Mouse (Mus musculus) 3T3-L1 (cell line): Measurements from ENCODE around the gene Ints11.

ENCODE experiments used
- DNase-seq: peaks from one replicate; pipeline ENCODE4 v3.0.0-alpha.2; 2015; ENCODE audit warnings: low read depth, low spot score

The Ints11 gene

DNA sequence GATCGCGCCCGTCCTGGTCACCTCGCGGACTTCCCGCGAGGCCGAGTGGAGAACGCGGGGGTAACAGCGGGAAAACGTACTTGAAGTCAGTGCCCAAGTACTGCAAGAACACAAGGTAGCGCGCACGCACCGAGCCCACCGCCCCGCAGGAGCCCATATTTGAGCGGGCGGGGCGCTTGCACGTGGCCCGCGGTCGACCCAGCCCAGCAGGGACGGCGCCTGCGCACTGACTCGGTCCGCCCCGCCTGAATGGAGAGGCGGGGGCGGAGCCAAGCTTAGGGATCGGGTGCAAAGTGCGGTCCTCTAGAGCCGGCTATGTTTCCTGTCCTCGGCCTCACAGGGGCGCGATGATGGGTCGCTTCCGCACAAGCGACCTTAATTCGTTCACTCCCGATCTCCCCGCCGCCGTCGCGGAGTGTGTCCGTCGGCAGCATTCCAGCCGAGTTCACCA is 22.2 kb downstream of the Ints11 start, which contains the start of the genes Pusl1 and Acap3:
Gene Pusl1, minus strand, starts transcription at position 231 of the 451 bp plus-strand sequence.
Gene Acap3, plus strand, starts transcription at position 272 of the 451 bp plus-strand sequence.
- DNase-seq: peak; percentile 87

DNA sequence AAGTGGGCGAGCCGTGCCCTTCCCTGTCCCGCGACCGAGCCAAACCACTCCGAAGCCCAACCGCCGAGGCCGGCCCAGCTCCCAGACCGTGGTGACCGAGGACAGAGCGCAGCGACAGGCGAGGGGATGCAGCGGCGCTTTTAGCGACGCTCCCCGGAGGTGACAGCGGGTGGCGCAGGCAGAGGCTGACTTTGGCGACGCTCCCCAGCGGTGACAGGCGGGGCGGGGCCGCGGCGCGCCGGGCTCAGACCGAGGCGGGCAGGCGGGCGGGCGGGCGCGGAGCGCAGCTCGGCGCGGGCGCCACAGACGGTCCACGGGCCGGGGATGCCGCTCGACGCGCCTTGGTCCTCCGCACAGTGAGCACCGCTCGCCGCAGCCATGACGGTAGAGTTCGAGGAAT is 22.7 kb downstream of the Ints11 start:
- peak; percentile 62 for DNase-seq

DNA sequence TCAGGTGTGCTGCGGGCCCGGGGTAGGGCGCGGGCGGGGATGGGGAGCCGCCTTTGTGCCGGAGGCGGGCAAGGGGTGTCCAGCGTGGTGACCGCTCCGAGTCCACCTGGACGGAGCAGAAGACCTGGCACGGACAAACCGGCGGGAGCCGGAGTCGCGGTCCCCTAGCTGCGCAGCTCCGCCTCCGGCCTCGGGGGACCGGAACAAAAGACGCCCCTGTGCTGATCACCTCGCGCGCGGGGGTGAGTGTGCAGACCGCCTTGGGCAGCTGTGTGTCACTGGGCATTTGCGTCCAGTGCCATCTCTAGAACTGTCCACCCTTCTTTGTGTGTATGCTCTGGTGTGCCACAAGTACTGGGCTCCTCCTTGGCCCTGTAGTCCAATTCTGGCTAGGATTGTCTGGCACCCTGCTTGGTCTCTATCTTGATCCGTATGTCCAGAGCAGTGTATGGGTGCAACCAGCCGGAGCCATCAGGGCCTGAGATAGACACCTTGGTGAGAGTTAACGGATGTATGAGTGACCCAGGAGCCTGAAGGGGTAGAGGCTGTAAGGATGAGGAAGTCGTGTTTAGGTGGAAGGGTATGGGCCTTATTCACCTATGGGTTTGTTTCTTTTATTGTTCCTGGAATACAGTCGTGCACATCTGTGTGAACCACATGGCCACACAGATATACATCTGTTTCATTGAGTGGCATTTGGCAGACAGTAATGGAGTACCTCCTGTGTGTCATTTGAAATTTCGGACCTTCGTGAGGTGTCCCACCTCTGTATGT is 23.3 kb downstream of the Ints11 start:
- peak; percentile 50 for DNase-seq

DNA sequence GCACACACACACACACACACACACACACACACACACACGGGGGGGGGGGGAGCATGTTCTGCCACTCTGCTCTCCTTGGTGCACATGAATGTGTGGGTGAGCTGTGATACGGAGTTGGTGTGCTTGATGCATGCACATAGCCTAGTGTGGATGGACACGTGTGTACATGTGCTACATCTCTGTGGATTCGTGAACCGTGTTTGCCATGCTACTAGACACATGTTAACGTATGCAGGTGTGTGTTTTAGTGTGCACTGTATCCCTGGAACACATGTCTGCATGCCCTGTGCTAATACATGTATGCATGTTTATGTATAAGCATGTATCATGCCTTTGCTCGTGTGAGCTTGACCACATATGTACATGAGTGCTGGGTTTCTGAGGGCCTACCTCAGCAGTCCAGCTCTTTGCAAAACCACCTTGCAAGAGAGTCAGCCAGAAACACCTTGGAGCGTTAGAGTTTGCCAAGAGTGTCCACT is 23.9 kb downstream of the Ints11 start:
- DNase-seq: peak; percentile 16

DNA sequence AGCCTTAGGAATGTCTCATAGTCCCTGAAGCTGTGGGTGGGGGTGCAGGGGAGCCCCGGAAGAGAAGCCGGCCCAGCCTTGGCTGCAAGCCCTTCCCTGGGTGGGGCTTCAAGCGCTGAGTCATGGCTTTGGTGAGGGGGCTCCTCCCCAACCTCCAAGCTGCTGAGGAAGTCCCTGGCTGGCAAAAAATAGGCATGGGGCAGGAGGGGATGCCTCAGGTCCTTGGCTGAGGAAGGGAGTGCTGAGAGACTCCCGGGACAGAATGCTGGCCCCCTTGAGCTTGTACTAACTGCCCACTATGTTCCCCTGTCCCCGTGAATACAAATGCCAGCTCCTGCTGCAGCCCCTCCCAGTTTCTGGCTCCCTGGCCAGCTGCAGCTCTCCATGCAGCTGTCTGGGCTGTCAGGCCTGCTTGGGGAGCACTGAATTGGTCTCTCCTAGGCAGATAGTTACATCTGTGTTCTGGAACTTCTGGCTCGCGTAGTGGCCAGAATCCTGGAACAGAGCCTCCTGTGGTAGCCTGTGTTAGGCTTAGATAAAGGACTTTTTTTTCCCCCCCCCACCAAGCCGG is 25.1 kb downstream of the Ints11 start:
- peak; percentile 81 for DNase-seq

DNA sequence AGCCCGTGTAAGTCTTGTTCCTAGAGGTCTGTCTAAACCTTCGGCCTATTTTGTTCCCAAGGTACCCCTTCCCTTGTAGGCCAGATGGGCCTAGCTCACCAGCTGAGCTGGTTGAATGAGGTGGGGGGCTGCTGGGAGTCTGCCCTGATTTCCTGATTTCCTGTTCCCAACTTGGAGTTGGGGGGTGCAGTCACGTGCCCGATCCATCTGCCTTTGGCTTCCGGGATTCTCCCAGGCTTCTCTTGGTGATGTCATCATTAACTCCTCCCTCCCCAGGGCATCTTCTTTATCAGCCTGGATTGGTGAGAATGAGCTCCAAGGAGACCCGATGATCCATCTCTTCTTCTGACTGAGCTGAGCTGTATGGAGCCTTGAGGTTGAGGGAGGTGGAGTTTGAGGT is 25.9 kb downstream of the Ints11 start:
- peak; percentile 54 for DNase-seq

DNA sequence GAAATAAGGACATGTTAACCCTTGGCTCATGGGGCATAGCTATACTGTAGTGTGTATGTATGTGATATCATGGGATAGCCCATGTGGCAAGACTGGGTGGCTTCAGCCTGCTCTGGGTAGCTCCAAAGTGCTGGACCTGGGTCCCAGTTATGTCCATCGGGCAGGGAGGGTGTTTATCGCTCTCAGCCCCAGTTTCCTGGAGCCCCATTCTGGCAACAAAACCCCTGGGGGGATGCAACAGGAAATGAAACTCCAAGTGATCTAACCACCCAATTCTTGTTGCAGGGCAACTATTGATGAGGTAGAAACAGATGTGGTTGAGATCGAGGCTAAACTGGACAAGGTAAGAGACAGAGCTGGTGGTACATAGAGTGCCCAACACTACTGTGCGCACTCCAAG is 26.5 kb downstream of the Ints11 start:
- no peak for DNase-seq

DNA sequence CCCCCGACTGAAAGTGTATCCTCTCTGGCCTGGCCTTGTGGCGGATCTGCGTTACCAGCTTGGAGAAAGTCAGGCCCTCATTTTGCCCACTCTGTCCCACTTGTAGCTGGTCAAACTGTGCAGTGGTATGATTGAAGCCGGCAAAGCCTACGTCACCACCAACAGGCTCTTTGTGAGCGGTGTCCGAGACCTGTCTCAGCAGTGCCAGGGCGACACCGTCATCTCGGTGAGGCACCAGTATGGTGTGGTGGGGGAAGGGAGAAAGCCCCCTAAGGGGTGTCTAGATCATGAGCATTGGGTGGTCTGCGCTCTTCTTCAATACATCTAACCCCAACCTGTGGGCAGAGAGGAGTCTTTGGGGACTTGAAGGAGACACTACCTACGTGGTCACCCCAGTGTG is 27.1 kb downstream of the Ints11 start:
- DNase-seq: no peak

DNA sequence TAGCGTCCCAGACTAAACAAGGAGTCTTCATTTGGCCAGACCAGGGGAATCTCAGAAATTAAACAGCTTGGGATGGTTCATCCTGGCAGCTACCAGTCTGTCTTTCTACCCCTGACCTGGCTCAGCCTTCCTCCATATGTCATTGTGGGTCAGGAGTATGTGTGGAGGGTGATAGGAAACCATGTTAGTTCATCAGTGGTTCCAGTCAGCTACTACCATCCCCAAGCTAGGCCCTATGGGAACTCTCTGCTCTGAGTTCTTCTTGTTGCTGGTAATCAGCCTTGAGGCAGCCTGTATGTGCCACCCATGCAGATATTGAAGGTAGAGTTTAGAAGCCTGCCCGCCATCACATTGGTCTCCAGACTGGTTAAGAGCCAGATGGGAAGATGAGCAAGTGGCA is 29.0 kb downstream of the Ints11 start:
- peak; percentile 10 for DNase-seq

DNA sequence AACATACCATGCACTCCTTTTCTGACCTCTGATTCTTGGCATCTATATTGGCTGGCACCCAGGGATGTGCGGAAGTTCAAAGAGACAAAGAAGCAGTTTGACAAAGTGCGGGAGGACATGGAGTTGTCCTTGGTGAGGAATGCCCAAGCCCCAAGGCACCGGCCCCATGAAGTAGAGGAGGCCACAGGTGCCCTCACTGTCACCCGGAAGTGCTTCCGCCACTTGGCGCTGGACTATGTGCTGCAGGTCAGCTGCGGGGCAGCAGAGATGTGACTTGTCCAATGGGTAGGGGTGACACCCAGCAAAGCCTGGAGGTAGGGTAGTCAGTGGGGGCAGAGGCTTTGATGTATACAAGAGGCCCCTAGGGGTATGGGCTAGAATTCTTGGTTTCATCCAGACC is 30.0 kb downstream of the Ints11 start:
- no peak for DNase-seq

DNA sequence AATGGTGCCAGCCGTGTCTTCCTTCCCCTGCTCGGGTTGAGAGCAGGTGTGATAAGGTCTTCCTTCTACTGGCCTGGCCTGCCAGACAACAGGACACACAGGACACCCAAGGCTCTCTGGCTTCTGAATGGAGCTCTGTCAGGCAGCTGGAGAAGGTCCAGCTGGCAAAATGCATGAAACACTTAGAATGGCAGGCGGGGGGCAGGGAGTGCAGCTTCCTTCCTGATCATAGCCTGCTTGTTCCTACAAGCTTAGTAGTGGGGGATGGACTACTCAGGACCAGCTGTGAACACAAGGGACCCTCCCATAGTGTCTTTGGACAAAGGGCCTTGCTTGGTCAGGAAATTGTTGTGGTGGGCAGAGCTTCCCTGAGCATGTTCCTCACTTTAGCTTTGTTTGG is 31.9 kb downstream of the Ints11 start:
- no peak for DNase-seq

DNA sequence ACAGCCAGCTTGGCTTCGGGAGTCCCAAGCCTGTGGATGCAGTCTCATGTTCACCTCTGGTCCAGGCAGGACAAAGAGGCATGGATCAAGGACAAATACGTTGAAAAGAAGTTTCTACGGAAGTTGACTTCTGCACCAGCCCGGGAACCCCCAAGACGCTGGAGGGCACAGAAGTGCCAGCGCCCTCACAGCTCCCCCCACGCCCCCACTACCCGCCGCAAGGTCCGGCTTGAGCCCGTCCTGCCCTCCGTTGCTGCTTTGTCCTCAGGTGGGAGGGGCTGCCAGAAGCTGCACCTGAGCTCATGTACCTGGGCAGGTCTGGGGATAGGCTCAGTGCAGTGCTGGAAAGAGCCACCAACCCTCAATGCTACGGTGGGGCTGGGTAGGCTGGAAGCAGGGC is 33.9 kb downstream of the Ints11 start:
- no peak for DNase-seq

DNA sequence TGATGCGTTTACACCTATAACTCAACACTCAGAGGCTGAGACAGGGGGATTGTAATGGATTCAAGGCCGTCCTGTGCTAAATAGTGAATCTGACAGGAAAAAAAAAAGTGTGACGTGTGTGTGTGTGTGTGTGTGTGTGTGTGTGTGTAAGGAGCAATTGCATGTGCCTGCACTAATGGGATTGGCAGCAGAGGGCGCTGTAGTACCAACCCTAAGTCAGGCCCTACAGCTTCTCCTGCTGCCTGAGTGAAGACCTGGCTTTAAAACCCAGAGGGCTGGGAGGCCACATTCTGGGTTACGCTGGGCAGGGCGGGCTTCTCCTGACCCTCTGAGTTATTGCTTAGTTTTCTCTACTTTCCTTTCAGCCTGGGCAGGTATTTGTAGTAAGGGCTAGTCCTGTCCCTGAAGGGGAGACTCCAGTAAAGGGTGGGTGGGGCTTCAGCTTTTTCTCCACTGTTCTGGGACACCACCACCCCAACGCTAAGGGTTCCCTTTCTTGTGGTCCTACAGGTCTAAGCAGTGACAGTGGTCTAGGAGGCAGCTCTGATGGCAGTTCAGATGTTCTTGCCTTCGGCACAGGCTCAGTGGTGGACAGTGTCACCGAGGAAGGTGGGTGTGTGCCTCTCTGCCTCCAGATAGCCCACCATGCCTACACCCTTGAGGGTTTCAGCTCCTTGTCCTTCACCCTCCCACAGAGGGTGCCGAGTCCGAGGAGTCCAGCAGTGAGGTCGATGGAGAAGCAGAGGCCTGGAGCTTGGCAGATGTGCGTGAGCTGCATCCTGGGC is 35.2 kb downstream of the Ints11 start:
- peak; percentile 49 for DNase-seq

DNA sequence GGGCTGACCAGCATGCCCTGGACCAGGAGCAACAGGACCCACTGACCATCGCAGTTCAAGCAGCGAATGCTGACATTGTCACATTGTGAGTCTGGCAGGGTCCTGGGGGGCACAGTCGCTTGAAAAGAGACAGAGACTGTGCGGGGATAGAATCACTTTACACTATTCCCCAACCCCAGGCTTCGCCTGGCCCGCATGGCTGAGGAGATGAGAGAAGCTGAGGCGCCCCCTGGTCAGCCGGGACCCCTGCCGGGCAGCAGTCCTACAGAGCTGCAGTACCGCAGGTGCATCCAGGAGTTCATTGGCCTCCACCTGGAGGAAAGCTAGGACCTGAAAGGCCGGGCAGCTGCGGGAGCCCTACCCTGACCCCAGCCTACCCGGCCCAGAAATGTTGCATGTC is 36.3 kb downstream of the Ints11 start:
- DNase-seq: no peak

DNA sequence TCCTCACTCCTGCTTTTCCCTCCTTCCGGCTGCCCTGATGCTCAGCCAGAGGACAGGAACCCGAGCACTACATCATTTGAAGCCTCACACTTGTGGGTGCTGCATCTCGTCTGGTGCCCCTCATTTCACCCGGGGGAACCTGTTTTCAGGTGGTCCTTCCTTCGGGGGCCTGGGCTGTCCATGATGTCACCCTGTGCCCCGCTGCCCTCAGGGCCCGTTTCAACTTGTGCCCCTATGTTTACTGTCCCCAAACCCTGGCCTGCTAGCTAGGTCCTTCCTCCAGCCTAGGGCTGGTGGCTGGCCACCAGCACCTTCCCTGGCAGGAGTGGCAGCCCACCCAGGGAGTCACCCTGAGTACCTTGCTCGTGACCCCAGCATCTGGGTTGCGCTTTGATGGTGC is 36.8 kb downstream of the Ints11 start:
- no peak for DNase-seq

DNA sequence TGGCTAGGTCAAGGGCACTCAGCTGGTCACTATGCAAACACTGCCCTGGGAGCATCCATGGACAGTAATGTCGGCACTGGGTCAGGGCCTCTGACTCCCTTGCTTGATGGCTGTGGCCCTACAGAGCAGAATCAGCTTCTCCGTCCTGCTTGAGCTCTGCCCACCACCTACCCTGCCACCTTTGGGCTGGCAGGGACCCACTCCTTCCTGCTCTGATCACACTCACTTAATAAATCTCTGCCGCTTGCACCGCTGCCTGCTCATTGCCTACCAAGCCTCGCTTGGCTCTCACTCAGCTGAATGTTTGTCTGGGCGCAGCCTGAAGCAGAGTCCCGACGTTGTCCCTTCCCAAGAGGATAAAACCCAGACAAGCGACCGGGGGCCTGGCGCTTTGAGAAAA is 37.7 kb downstream of the Ints11 start:
- DNase-seq: no peak

DNA sequence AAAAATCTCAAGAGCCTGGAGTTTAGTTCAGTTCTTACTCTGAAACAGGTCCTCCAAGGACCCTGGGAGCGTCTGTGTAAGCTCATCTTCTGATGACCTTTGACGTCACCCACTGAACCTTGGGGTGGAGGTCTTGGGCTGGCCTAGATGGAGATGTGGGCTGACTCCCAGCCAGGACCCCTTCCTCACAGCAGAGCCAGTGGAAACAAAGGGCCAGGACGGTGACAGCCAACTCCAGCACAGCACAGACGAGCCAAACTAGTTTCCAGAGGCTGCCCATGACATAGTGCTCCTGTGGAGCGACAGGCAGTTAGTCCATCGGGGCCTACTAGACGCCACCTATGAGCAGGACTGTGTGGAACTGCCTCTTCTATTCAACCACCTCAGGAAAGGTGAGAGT is 38.9 kb downstream of the Ints11 start:
- no peak for DNase-seq

DNA sequence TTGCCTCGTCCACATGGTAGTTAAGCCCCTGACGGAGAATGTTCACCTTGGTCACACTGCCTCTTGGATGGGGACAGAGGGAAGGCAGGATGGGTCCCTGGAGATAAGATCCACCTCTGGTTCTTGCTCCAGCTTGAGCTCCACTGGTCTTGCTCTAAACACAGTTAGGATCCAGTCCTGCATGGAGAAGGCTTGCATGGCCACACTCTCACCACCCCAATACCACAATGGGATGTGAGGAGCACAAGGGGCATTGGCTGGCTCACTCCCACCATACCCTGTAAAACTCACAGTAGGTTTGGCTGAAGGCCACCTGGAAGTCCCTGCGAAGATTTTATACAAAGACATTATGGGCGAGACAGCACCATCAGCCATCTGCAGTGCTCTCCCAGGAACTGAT is 39.4 kb downstream of the Ints11 start:
- no peak for DNase-seq

DNA sequence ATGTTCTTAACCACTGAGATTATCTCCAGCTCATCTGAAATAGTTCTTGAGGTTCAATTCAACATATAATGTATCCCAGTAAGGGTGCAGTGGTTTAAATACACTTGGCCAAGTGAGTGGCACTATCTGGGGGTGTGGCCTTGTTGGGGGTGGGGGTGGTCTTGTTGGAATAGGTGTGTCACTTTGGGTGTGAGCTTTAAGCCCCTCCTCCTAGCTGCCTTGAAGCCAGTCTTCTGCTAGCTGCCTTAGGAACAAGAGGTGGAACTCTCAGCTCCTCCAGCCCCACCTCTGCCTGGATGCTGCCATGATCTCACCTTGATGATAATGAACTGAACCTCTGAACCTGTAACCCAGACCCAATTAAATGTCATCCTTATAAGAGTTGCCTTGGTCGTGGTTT is 62.7 kb downstream of the Ints11 start:
- DNase-seq: no peak
